Mouse (Mus musculus): ENCODE data around the gene Snapc3.
"Not testable (repeated sequence)": the region's sequence is repeated elsewhere in the genome, so short reads cannot be mapped to it uniquely, and the experiment has no call there.

The Snapc3 gene

DNA sequence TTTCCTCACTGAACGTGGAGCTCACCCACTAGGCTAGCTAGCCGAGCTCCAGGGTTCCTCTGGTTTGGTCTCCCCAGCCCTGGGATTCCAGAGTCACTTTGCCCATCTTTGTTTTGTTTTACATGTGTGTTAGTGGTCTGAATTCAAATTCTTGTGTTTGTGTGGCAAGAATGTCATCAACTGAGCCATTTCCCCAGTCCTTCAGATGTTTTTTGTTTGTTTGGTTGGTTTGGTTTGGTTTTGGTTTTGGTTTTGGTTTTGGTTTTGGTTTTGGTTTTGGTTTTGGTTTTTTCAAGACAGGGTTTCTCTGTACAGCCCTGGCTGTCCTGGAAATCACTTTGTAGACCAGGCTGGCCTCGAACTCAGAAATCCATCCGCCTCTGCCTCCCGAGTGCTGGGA is 79.5 kb downstream of the Snapc3 start:
- not testable (repeated sequence) for DNase-seq (ENCODE audit: extremely low spot score, low spot score)

DNA sequence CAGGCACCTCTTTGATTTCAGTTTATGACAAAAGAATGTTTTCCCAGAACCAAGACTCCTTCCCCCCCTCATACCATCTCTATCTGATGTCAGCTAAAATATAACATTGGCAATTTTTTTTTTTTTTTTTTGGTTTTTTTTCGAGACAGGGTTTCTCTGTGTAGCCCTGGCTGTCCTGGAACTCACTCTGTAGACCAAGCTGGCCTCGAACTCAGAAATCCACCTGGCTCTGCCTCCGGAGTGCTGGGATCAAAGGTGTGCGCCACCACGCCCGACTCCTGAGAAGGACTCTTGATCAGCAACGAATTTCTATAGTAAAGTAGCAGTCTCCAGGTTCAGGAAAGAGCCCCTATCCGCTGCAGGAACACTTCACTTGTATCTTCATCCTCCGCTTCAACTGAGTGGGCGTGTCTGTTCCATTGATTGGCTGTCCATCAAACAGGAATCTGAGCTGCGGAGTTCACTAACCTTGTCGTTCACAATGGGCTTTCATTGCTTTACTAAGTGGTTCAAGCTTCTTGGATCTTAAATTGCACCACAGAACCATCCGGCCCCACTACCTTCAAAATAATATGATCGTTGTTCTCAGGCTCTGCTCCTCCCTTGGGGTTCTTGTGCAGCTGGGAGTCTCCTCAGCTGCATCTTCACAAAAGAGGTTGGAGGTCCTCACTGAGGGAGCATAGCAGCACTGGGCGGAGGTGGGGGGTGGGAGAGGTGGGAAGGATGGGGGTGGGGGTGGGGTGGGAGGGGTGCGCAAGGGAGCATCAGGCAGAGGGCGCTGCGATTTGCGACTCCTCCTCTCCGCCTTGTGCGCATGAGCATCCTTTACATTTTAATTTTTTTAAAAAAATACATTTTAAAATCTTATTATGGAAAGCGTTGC is 82.9 kb downstream of the Snapc3 start:
- peak; percentile 54 for DNase-seq (ENCODE audit: extremely low spot score, low spot score)

DNA sequence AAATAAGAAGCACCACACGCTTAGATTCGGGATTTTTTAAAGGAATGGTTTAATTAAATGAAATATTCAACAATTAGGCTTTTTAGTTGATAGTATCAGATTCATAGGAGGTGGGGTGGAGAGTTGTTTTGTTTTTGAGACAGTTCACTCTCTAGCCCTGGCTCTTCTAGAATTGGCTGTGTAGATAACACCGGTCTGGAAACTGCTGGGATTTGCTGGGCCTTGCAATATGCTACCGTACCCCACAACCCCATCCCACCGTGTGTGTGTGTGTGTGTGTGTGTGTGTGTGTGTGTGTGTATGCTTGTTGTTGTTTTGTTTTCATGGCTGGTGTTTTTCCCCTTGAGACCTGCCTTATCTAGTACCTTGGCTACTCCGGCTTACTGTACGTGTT is 83.5 kb downstream of the Snapc3 start:
- no peak for DNase-seq (ENCODE audit: extremely low spot score, low spot score)

DNA sequence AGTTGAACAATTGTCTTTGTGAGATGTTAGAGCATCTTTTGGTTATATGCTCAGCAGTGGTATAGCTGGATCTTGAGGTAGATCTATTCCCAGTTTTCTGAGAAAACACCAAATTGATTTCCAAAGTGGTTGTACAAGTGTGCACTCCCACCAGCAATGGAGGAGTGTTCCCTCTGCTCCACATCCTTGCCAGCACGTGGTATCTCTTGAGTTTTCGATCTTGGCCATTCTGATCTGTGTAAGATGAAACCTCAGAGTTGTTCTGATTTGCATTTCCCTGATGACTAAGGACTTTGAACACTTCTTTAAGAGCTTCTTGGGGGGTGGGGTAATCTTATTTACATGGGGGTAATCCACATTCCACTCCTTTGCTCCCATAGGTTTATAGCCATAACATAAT is 92.1 kb downstream of the Snapc3 start:
- no peak for DNase-seq (ENCODE audit: extremely low spot score, low spot score)

DNA sequence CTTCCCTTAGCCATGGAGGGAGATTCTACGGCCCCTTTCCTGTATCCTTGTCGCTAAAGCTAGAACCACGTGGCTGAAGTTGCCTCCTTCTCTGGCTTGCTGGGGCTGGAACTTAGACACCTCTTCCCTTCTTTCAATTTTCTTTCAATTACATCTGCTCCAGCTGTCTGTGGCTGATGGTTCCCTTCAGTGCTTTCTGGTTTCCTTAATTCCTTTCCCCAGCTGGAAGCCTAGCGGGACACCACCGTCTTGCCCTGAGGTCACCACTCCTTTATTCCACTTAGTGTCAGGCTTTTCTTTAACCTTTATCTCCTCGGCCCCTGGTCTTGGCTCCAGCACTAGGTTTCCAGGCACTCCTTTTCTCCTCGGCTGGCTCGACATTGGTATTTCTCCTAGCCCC is 93.6 kb downstream of the Snapc3 start:
- no peak for DNase-seq (ENCODE audit: extremely low spot score, low spot score)

DNA sequence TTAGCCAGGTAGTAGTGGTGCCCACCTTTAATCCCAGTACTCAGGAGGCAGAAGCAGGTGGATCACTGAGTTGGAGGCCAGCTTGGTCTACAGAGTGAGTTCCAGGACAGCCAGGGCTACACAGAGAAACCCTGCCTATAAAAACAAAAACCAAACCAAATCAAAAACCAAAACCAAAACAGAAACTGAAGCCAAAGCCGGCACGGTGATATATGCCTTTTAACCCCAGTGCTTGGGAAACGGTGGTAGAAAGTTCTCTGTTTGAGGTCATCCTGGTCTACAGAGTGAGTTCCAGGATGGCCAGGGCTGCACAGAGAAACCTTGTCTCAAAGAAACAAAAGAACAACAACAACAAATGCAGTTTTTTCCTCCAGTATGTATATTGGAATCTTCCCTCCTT is 94.7 kb downstream of the Snapc3 start:
- no peak for DNase-seq (ENCODE audit: extremely low spot score, low spot score)

DNA sequence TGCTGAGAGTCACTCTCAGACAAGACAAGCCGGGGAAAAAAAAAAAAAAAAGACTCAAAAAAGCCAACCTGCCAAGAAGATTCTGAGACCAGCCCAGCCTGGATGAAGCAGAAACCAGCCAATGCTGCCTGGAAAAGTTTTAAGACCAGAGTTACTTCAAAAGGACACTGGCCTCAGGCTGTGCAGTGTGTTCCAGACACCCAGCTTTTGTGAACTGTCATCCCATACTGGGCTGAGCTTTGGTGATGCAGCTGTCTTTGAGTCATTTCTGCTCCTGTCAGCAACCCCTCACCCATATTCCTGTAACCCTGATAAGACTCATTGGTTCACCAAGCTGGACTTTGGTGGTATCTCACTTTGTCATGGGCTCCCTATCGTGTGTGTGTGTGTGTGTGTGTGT is 95.1 kb downstream of the Snapc3 start:
- no peak for DNase-seq (ENCODE audit: extremely low spot score, low spot score)

DNA sequence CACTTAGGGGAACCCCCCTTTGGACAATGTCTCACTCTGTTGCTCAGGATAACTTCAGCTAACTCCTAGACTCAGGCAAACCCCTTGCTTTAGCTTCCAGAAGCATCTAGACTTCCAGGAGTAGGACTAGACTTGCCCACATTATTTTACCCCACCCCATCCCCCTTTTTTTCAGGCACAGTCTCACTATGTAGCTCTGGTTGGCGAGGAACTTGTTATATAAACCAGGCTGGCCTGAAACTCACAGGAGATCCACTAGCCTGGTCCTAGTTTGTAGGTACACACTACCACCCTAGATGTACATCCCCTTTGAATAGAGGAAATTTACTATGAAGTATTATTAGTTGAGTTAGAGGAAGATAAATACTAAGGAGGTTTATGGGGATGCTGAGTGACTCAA is 96.7 kb downstream of the Snapc3 start:
- DNase-seq (ENCODE audit: extremely low spot score, low spot score) = no peak

DNA sequence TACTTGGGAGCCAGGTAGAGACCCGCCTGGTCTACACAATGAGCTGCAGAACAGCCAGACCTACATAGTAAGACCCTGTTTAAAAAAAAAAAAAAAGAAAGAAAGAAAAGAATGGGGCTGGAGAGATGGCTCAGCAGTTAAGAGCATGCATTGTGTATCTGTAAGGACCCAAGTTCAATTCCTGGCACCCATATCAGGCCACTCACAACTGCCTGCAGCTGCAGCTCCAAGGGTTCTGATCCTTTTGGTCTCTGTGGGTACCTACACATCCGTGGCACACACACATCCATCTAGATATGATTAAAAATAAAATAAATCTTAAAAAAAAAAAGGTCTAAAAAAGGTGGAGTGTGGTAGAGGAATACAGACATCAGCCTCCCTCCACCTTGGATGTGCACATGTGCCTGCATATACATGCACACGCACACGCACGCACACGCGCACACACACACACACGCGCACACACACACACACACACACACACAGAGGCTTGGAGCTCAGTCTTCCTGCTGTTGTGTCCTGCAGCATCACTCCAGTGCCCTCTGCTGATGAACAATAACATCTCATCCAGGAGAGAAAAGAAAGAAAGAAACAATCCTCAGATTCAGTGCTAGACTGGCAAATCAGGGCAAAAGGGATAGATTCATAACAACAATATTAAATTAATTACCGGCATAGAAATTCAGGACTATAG is 97.6 kb downstream of the Snapc3 start:
- DNase-seq (ENCODE audit: extremely low spot score, low spot score) = no peak

DNA sequence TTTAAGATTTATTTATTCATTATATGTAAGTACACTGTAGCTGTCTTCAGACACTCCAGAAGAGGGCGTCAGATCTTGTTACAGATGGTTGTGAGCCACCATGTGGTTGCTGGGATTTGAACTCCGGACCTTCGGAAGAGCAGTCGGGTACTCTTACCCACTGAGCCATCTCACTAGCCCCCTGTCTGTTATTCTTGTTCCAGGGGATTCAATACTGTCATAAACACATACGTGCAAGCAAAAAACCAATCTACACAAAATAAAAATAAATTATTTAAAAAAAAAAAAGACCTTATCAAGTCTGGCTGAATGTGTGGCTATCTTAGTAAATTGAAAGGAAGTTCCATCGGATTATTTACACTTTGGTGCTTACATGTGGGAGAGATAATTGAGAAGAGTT is 98.6 kb downstream of the Snapc3 start:
- DNase-seq (ENCODE audit: extremely low spot score, low spot score) = not testable (repeated sequence)
